Mouse (Mus musculus) lung, postnatal 0 days (tissue): ENCODE measurements around the gene Wdr90. TPM values are rescaled to one million over a fixed set of nuclear protein-coding genes. Genes with fewer than 3 reads are reported as not detected.
A peak's percentile ranks its signal among the peaks of the same experiment; 100 is the strongest.

Experiments used
- ATAC-seq: fragments of 200-750 bp; cut with Nextera tagmentation; 2 replicates; pipeline ENCODE4 v1.8.0; 2017; ENCODE audit warnings: moderate library complexity
- DNase-seq: peaks from one replicate; pipeline ENCODE4 v3.0.0-alpha.2; 2016; ENCODE audit warnings: low spot score
- H3K27ac ChIP-seq: fragments of 300-500 bp; sonication (generic); 2 replicates; pipeline ENCODE4 v1.5.1; 2014; ENCODE audit warnings: antibody characterized with exemption, mild to moderate bottlenecking, low read length, mixed read lengths
- H3K27me3 ChIP-seq: fragments of 300-500 bp; sonication (generic); replicated peaks from 2 replicates; pipeline ENCODE4 v1.6.1; 2014; ENCODE audit warnings: low read length, mixed read lengths; ENCODE audit not compliant: insufficient read depth
- H3K36me3 ChIP-seq: fragments of 300-500 bp; sonication (generic); 2 replicates; pipeline ENCODE4 v1.6.1; 2014; ENCODE audit warnings: low read length, mixed read lengths; ENCODE audit not compliant: insufficient read depth
- H3K4me1 ChIP-seq: fragments of 300-500 bp; sonication (generic); 2 replicates; pipeline ENCODE4 v1.6.1; 2014; ENCODE audit warnings: antibody characterized with exemption, low read depth, low read length, mixed read lengths; ENCODE audit not compliant: insufficient read depth
- H3K4me2 ChIP-seq: fragments of 300-500 bp; sonication (generic); replicated peaks from 2 replicates; pipeline ENCODE4 v1.6.1; 2014; ENCODE audit warnings: low read depth, mild to moderate bottlenecking, low read length, moderate library complexity, mixed read lengths
- H3K4me3 ChIP-seq: fragments of 300-500 bp; sonication (generic); 2 replicates; pipeline ENCODE4 v1.5.1; 2014; ENCODE audit warnings: low read depth, low read length
- H3K9ac ChIP-seq: fragments of 300-500 bp; sonication (generic); replicated peaks from 2 replicates; pipeline ENCODE4 v1.6.1; 2014; ENCODE audit warnings: low read depth, mild to moderate bottlenecking
- H3K9me3 ChIP-seq: fragments of 300-500 bp; sonication (generic); 2 replicates; pipeline ENCODE4 v1.6.1; 2016; ENCODE audit warnings: low read length, mixed read lengths
- CTCF ChIP-seq: IDR thresholded peaks from 2 replicates; pipeline ENCODE4 v1.5.1; 2016; ENCODE audit warnings: antibody characterized with exemption, mild to moderate bottlenecking
- EP300 ChIP-seq: IDR thresholded peaks from 2 replicates; pipeline ENCODE4 v1.6.1; 2016; ENCODE audit warnings: antibody characterized with exemption, mild to moderate bottlenecking, control low read depth
- WGBS: fragments of 180-500 bp; shearing (Covaris S2); extraction: QIAGEN DNeasy Blood & Tissue Kit; methylation state at CpG from one replicate; pipeline ENCODE4 v1.1.7; 2014; 5-methylcytosine and 5-hydroxymethylcytosine counted together
- polyA plus RNA-seq: library from polyadenylated mRNA; unstranded; fragments of >200 nt; fragmentation: Nextera tagmentation; extraction: Ambion mirVana; gene quantifications from 2 replicates; pipeline ENCODE4 v1.2.1, GENCODE M21; 2015

Wdr90 gene
- polyA plus RNA-seq, 1 experiment from 2014 or later, result 5.6 TPM

GRCm38 (mm10) chr17:25837533-25837932 is 23.8 kb downstream of the Wdr90 start:
- TF ChIP-seq EP300, result no peak
- no peak for TF ChIP-seq CTCF
- ATAC-seq (no peak), DNase-seq (no peak)
- Histone ChIP-seq H3K4me1 (peaks cover 25% of the 10 kb centered on the region), H3K4me3 (no peak overlapping the region), H3K9me3 (no peaks in the 10 kb centered on the region), H3K27me3 (no peaks in the 10 kb centered on the region), H3K4me2 (no peak overlapping the region), H3K36me3 (peaks cover 13% of the 10 kb centered on the region; the same call in 1 of the 2 replicates), H3K27ac (no peak overlapping the region), H3K9ac (no peak overlapping the region)
- WGBS, result 44% methylated on average over 3 of the region's 3 CpGs

- H3K4me1 ChIP-seq, result peaks cover 28% of the 10 kb centered on the region
- peaks cover 8% of the 10 kb centered on the region; the same call in 1 of the 2 replicates for H3K36me3 ChIP-seq
- ATAC-seq (no peak), DNase-seq (peak; percentile 62)
- TF ChIP-seq EP300 (no peak), CTCF (no peak)
- peak within 1 kb of the TSS; percentile 68 for H3K4me2 ChIP-seq
- H3K27me3 ChIP-seq, result no peaks in the 10 kb centered on the region
- H3K9me3 ChIP-seq, result no peaks in the 10 kb centered on the region
- under 1% methylated on average over 22 of the region's 29 CpGs for WGBS
- no peak within 1 kb of the TSS for H3K9ac ChIP-seq
- peak within 1 kb of the TSS; percentile 31; the same call in 1 of the 2 replicates for H3K4me3 ChIP-seq
- no peak within 1 kb of the TSS for H3K27ac ChIP-seq
Observed at GRCm38 (mm10) chr17:25837076-25837410, 24.3 kb downstream of the Wdr90 start, which contains the start of gene Rhbdl1. Gene Rhbdl1 (minus strand): TSS chr17:25837295.

GRCm38 (mm10) chr17:25836397-25837075 is 24.8 kb downstream of the Wdr90 start:
- DNase-seq (no peak), ATAC-seq (no peak)
- Histone ChIP-seq H3K27me3 (no peaks in the 10 kb centered on the region), H3K4me1 (peaks cover 33% of the 10 kb centered on the region), H3K36me3 (peaks cover 5% of the 10 kb centered on the region; the same call in 1 of the 2 replicates), H3K27ac (no peak overlapping the region), H3K9me3 (no peaks in the 10 kb centered on the region), H3K9ac (no peak overlapping the region), H3K4me2 (peak overlapping the region; percentile 68), H3K4me3 (peak overlapping the region; percentile 31; the same call in 1 of the 2 replicates)
- 26% methylated on average over 20 of the region's 23 CpGs for WGBS
- TF ChIP-seq CTCF (no peak), EP300 (no peak)

- no peaks in the 10 kb centered on the region for H3K9me3 ChIP-seq
- no peak overlapping the region for H3K4me3 ChIP-seq
- no peak for DNase-seq
- H3K36me3 ChIP-seq, result peaks cover 6% of the 10 kb centered on the region; the same call in 1 of the 2 replicates
- no peak overlapping the region for H3K9ac ChIP-seq
- no peak for ATAC-seq
- WGBS, result 84% methylated on average over 16 of the region's 16 CpGs
- H3K4me1 ChIP-seq, result peaks cover 39% of the 10 kb centered on the region
- H3K27ac ChIP-seq, result no peak overlapping the region
- H3K27me3 ChIP-seq, result no peaks in the 10 kb centered on the region
- no peak for TF ChIP-seq CTCF
- no peak for TF ChIP-seq EP300
- no peak overlapping the region for H3K4me2 ChIP-seq
Observed at GRCm38 (mm10) chr17:25835816-25836215, 25.5 kb downstream of the Wdr90 start.

- WGBS, result 94% methylated on average over 7 of the region's 7 CpGs
- no peak for ATAC-seq
Observed at GRCm38 (mm10) chr17:25835301-25835700, 26.0 kb downstream of the Wdr90 start.

GRCm38 (mm10) chr17:25834595-25835222 is 26.6 kb downstream of the Wdr90 start:
- Histone ChIP-seq H3K27ac (peak overlapping the region; percentile 98; the same call in 1 of the 2 replicates), H3K4me3 (peak overlapping the region; percentile 55; the same call in 1 of the 2 replicates), H3K4me2 (peak overlapping the region; percentile 84), H3K27me3 (no peaks in the 10 kb centered on the region), H3K9me3 (no peaks in the 10 kb centered on the region), H3K9ac (0 out of 2 replicates have a peak overlapping the region, but pooled peaks have one; percentile 13), H3K4me1 (peaks cover 39% of the 10 kb centered on the region), H3K36me3 (0 out of 2 replicates have a peak, but pooled peaks cover 5% of the 10 kb centered on the region)
- no peak for ATAC-seq
- no peak for DNase-seq
- TF ChIP-seq EP300 (no peak), CTCF (no peak)
- WGBS, result 79% methylated on average over 12 of the region's 12 CpGs

More at GRCm38 (mm10) chr17:25835301-25835700, 26.0 kb downstream of the Wdr90 start:
- Histone ChIP-seq H3K36me3 (peaks cover 6% of the 10 kb centered on the region; the same call in 1 of the 2 replicates), H3K9me3 (no peaks in the 10 kb centered on the region), H3K4me1 (peaks cover 39% of the 10 kb centered on the region), H3K9ac (no peak overlapping the region), H3K4me2 (0 out of 2 replicates have a peak overlapping the region, but pooled peaks have one; percentile 84), H3K27me3 (no peaks in the 10 kb centered on the region), H3K27ac (no peak overlapping the region), H3K4me3 (no peak overlapping the region)
- no peak for TF ChIP-seq CTCF
- no peak for TF ChIP-seq EP300
- no peak for DNase-seq
